Mouse (Mus musculus): ENCODE data around the gene Zfp119b. TPM values are rescaled to one million over a fixed set of nuclear protein-coding genes. Genes with fewer than 3 reads are reported as not detected.
"Not testable (repeated sequence)": the region's sequence is repeated elsewhere in the genome, so short reads cannot be mapped to it uniquely, and the experiment has no call there.

Gene Zfp119b
- polyA plus RNA-seq, 1 experiment from 2014 or later: 2.5 TPM

DNA sequence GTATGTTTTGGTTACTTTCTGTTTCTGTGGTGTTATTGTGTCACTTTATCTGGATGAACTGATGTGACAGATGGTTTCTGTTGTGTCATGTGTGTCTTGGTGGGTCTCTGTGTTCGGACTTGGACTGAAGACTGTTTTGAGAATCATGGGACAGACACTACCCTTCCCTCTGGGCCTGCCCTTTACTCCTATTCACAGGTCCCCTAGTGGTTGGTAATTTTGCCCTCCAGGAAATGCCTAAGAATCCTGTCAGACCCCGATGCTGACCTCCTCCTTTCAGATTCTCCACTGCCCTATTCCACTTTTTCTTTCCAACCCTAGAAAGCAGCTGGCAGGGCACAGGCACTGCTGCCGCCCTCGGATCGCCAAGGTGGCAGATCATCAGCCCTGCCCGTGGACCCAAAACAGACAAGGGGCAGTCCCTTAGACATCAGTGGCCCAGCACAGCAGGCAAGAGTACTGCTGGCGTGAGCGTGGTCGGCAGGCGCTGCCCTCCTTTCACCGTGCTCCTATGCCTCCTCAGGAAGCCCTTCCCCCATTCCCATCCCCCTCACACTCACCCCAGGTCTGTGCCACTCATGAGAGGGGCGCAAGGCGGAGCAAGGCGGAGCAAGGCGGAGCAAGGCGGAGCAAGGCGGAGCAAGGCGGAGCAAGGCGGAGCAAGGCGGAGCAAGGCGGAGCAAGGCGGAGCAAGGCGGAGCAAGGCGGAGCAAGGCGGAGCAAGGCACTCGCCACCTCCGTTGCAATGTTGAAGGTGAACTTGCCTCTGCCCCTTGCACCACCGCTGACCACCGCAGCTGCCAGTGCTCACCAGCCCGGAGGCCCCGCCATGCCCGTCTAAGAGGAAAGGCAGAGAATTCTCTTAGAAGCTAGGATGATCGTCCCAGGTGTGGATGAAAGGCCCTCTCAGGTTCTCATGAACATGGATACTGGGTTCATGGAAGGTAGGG is 17.5 kb downstream of the Zfp119b start:
- peak; percentile 81 for ATAC-seq (ENCODE audit: low read depth)
- 1% methylated on average over 33 of the region's 33 CpGs for WGBS (ENCODE audit: insufficient replicate concordance)
- H3K9ac ChIP-seq (ENCODE audit: low read depth, low read length): peak overlapping the region; percentile 66

DNA sequence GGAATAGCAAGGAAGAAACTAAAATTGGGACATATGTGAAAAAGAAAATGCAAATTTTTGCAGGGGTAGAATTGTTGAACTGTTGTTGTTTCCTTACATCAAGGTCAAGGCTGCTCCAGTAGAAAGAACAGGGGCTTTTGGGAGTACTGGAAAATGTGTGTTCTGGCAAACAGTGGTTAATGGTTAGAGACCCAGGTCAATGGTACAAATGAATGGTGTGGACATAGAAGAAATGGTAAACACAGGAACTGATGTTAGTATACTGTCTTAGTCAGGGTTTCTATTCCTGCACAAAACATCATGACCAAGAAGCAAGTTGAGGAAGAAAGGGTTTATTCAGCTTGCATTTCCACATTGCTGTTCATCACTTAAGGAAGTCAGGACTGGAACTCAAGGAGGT is 42.6 kb downstream of the Zfp119b start:
- no peaks in the 10 kb centered on the region; the same call in 1 of the 2 replicates for H3K4me1 ChIP-seq (ENCODE audit: control insufficient read depth, low read depth, low read length)
- ATAC-seq (ENCODE audit: low read depth): peak; percentile 80
- H3K36me3 ChIP-seq (ENCODE audit: control insufficient read depth, insufficient read depth): no peaks in the 10 kb centered on the region
- H3K4me2 ChIP-seq (ENCODE audit: low read depth, low read length): no peak overlapping the region
- no peak overlapping the region for H3K27ac ChIP-seq (ENCODE audit: low read length)
- no peak overlapping the region for H3K9ac ChIP-seq (ENCODE audit: low read depth, low read length)
- no peaks in the 10 kb centered on the region for H3K9me3 ChIP-seq (replicated peaks; ENCODE audit: control insufficient read depth, low read length)
- H3K27me3 ChIP-seq (ENCODE audit: control insufficient read depth, insufficient read depth, low read depth, low read length): no peaks in the 10 kb centered on the region
- H3K4me3 ChIP-seq (ENCODE audit: low read depth, low read length): no peak overlapping the region

More for the DNA sequence above, 17.5 kb downstream of the Zfp119b start:
- H3K27me3 ChIP-seq (ENCODE audit: control insufficient read depth, insufficient read depth, low read depth, low read length): no peaks in the 10 kb centered on the region
- peak overlapping the region; percentile 66 for H3K4me3 ChIP-seq (ENCODE audit: low read depth, low read length)
- peak overlapping the region; percentile 76 for H3K4me2 ChIP-seq (ENCODE audit: low read depth, low read length)
- peaks cover 3% of the 10 kb centered on the region for H3K9me3 ChIP-seq (replicated peaks; ENCODE audit: control insufficient read depth, low read length)
- H3K4me1 ChIP-seq (ENCODE audit: control insufficient read depth, low read depth, low read length): peaks cover 8% of the 10 kb centered on the region
- no peaks in the 10 kb centered on the region; the same call in 1 of the 2 replicates for H3K36me3 ChIP-seq (ENCODE audit: control insufficient read depth, insufficient read depth)
- H3K27ac ChIP-seq (ENCODE audit: low read length): peak overlapping the region; percentile 80

DNA sequence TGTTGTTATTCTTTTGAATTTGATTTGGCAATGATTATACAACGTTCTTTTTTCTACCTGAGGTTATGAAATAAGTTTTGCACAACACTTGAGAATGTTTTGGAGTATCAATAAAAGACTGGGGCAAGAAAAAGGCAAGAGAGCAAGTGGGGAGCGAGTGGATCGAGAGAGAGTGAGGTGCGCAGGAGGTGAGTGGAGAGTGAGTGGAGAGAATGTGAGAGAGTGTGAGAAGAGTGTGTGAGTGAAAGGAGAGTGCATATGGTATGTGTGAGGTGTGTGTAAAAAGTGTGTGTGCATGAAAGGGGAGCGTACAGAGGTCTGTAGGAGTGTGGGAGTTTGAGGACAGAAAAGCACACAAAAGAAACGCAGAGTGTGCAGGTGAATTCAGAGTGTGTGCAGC is 45.2 kb downstream of the Zfp119b start:
- no peak for ATAC-seq (ENCODE audit: low read depth)
- no peak overlapping the region for H3K9ac ChIP-seq (ENCODE audit: low read depth, low read length)
- WGBS (ENCODE audit: insufficient replicate concordance): 56% methylated on average over 6 of the region's 6 CpGs
- H3K4me2 ChIP-seq (ENCODE audit: low read depth, low read length): no peak overlapping the region
- H3K36me3 ChIP-seq (ENCODE audit: control insufficient read depth, insufficient read depth): no peaks in the 10 kb centered on the region
- no peaks in the 10 kb centered on the region; the same call in 1 of the 2 replicates for H3K4me1 ChIP-seq (ENCODE audit: control insufficient read depth, low read depth, low read length)
- peak overlapping the region; percentile 48; the same call in 1 of the 2 replicates for H3K27ac ChIP-seq (ENCODE audit: low read length)
- H3K4me3 ChIP-seq (ENCODE audit: low read depth, low read length): no peak overlapping the region
- no peaks in the 10 kb centered on the region for H3K27me3 ChIP-seq (ENCODE audit: control insufficient read depth, insufficient read depth, low read depth, low read length)
- peaks cover 2% of the 10 kb centered on the region; the same call in 1 of the 2 replicates for H3K9me3 ChIP-seq (replicated peaks; ENCODE audit: control insufficient read depth, low read length)

DNA sequence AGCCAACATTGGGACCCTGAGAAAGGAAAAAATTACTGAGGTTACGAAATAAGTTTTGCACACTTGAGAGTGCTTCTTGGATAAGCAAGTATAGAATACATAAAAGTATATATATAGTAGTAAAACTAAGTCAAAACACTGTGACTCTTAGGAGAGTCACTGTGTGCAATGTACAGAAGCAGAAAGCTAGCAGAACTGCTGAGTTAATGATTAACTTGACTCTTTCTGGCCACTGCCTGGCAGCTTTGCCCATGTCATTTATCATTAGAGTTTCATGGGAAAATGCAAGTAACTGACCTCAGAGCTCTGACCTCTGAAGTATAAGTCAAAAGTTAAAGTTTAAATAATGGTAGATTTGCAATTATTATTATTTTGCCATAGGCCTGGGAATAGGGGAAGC is 45.6 kb downstream of the Zfp119b start:
- no peak overlapping the region for H3K27ac ChIP-seq (ENCODE audit: low read length)
- no peak overlapping the region for H3K4me3 ChIP-seq (ENCODE audit: low read depth, low read length)
- no peaks in the 10 kb centered on the region; the same call in 1 of the 2 replicates for H3K4me1 ChIP-seq (ENCODE audit: control insufficient read depth, low read depth, low read length)
- no peak overlapping the region for H3K4me2 ChIP-seq (ENCODE audit: low read depth, low read length)
- no peak overlapping the region for H3K9ac ChIP-seq (ENCODE audit: low read depth, low read length)
- ATAC-seq (ENCODE audit: low read depth): peak; percentile 47; the same call in 1 of the 2 replicates
- no peaks in the 10 kb centered on the region for H3K27me3 ChIP-seq (ENCODE audit: control insufficient read depth, insufficient read depth, low read depth, low read length)
- no peaks in the 10 kb centered on the region for H3K36me3 ChIP-seq (ENCODE audit: control insufficient read depth, insufficient read depth)
- 45% methylated on average over 1 of the region's 1 CpGs for WGBS (ENCODE audit: insufficient replicate concordance)
- peaks cover 2% of the 10 kb centered on the region; the same call in 1 of the 2 replicates for H3K9me3 ChIP-seq (replicated peaks; ENCODE audit: control insufficient read depth, low read length)

DNA sequence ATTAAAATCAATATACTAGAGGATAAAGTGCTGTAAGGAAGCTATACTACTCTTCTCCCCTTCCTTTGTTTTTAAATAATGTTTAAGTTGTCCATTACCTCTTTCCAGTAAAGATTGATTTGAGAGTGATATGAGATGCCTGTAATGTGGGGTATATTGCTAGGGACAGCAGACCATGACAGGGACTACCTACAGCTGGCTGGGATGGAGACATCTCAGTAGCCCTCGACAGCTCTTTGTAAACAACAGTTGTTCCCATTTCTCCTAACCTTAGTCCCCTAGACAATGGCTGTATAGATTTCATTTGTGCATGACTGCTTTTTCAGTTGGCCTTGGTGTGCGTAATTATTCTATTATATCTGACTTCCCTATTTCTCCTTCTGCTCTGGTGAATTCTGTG is 46.2 kb downstream of the Zfp119b start:
- no peaks in the 10 kb centered on the region for H3K27me3 ChIP-seq (ENCODE audit: control insufficient read depth, insufficient read depth, low read depth, low read length)
- H3K4me1 ChIP-seq (ENCODE audit: control insufficient read depth, low read depth, low read length): no peaks in the 10 kb centered on the region; the same call in 1 of the 2 replicates
- no peak for ATAC-seq (ENCODE audit: low read depth)
- H3K27ac ChIP-seq (ENCODE audit: low read length): peak overlapping the region; percentile 27; the same call in 1 of the 2 replicates
- no peak overlapping the region for H3K9ac ChIP-seq (ENCODE audit: low read depth, low read length)
- no peak overlapping the region for H3K4me3 ChIP-seq (ENCODE audit: low read depth, low read length)
- WGBS (ENCODE audit: insufficient replicate concordance): 37% methylated on average over 2 of the region's 2 CpGs
- H3K9me3 ChIP-seq (replicated peaks; ENCODE audit: control insufficient read depth, low read length): peaks cover 2% of the 10 kb centered on the region; the same call in 1 of the 2 replicates
- H3K36me3 ChIP-seq (ENCODE audit: control insufficient read depth, insufficient read depth): peaks cover 5% of the 10 kb centered on the region
- no peak overlapping the region for H3K4me2 ChIP-seq (ENCODE audit: low read depth, low read length)

DNA sequence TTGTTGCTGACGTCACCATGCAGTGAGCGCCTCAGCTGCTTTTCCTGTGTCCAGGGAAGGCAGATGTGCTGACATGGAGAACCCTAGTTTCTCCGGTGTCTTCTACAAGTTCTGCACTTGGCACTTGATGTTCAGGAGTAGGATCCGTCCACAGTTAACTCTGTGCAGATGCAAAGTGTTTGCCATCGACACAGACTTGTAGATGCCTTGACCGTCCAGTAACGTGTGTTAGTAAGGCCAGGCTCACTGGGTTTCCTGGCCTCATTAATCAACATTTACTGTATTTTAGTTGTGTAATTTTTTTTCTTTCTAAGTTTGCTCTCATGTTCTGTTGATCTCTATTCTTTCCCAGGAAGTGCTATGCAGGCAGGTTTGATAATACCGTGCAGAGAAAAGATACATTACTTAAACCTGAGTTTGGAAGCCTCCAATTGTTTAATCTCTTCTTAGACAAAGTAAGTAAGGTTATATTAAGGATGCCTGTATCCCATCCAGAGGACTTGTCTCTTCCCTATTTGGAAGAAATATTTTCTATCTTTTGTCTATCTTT is 56.8 kb downstream of the Zfp119b start:
- WGBS (ENCODE audit: insufficient replicate concordance): 6% methylated on average over 6 of the region's 8 CpGs
- not testable (repeated sequence) for ATAC-seq (ENCODE audit: low read depth); H3K36me3 ChIP-seq (ENCODE audit: control insufficient read depth, insufficient read depth); H3K4me1 ChIP-seq (ENCODE audit: control insufficient read depth, low read depth, low read length); H3K9me3 ChIP-seq (replicated peaks; ENCODE audit: control insufficient read depth, low read length); H3K27me3 ChIP-seq (ENCODE audit: control insufficient read depth, insufficient read depth, low read depth, low read length)
- Histone ChIP-seq H3K27ac (ENCODE audit: low read length) (peak overlapping the region; percentile 75; the same call in 1 of the 2 replicates), H3K4me3 (ENCODE audit: low read depth, low read length) (peak overlapping the region; percentile 66), H3K4me2 (ENCODE audit: low read depth, low read length) (peak overlapping the region; percentile 65), H3K9ac (ENCODE audit: low read depth, low read length) (peak overlapping the region; percentile 47)

Other genes with a start within 250 kb of the Zfp119b start
- 3.8 and 4.2 TPM in 2 replicates for gene Pot1b, start 236.9 kb downstream of the Zfp119b start, polyA plus RNA-seq (2015; fragmentation: Nextera tagmentation; extraction: Ambion mirVana)
- 2.2 and 2.6 TPM in 2 replicates for gene Adgre4, start 199.5 kb downstream of the Zfp119b start, polyA plus RNA-seq (2015; fragmentation: Nextera tagmentation; extraction: Ambion mirVana)
- gene Zfp119a, start 70.6 kb downstream of the Zfp119b start, polyA plus RNA-seq (2015; fragmentation: Nextera tagmentation; extraction: Ambion mirVana): 2.8 and 2.9 TPM in 2 replicates
- gene Zfp959, start 57.4 kb downstream of the Zfp119b start, polyA plus RNA-seq (2015; fragmentation: Nextera tagmentation; extraction: Ambion mirVana): 6.1 and 7.2 TPM in 2 replicates
- 7.6 and 9.8 TPM in 2 replicates for gene Ebi3, start 3.1 kb upstream of the Zfp119b start, polyA plus RNA-seq (2015; fragmentation: Nextera tagmentation; extraction: Ambion mirVana)
- 7.2 and 7.5 TPM in 2 replicates for gene Yju2, start 9.6 kb upstream of the Zfp119b start, polyA plus RNA-seq (2015; fragmentation: Nextera tagmentation; extraction: Ambion mirVana)
- gene Shd, start 21.0 kb upstream of the Zfp119b start, polyA plus RNA-seq (2015; fragmentation: Nextera tagmentation; extraction: Ambion mirVana): 0.09 and 0.18 TPM in 2 replicates
- gene Fsd1, start 37.0 kb upstream of the Zfp119b start, polyA plus RNA-seq (2015; fragmentation: Nextera tagmentation; extraction: Ambion mirVana): 0.22 and 0.26 TPM in 2 replicates
- 3.5 and 4.5 TPM in 2 replicates for gene Stap2, start 56.1 kb upstream of the Zfp119b start, polyA plus RNA-seq (2015; fragmentation: Nextera tagmentation; extraction: Ambion mirVana)
- 14.9 and 16.2 TPM in 2 replicates for gene Mpnd, start 56.2 kb upstream of the Zfp119b start, polyA plus RNA-seq (2015; fragmentation: Nextera tagmentation; extraction: Ambion mirVana)
- 44.9 and 46.0 TPM in 2 replicates for gene Sh3gl1, start 87.1 kb upstream of the Zfp119b start, polyA plus RNA-seq (2015; fragmentation: Nextera tagmentation; extraction: Ambion mirVana)
- gene Chaf1a, start 90.9 kb upstream of the Zfp119b start, polyA plus RNA-seq (2015; fragmentation: Nextera tagmentation; extraction: Ambion mirVana): 14.5 TPM in 2 replicates
- gene Ubxn6, start 125.5 kb upstream of the Zfp119b start, polyA plus RNA-seq (2015; fragmentation: Nextera tagmentation; extraction: Ambion mirVana): 14.1 and 15.3 TPM in 2 replicates
- gene Hdgfl2, start 130.1 kb upstream of the Zfp119b start, polyA plus RNA-seq (2015; fragmentation: Nextera tagmentation; extraction: Ambion mirVana): 36.1 and 37.2 TPM in 2 replicates
- gene Plin4, start 160.3 kb upstream of the Zfp119b start, polyA plus RNA-seq (2015; fragmentation: Nextera tagmentation; extraction: Ambion mirVana): 0.05 and 0.13 TPM in 2 replicates
- gene Plin5, start 168.1 kb upstream of the Zfp119b start, polyA plus RNA-seq (2015; fragmentation: Nextera tagmentation; extraction: Ambion mirVana): 5.2 and 9.7 TPM in 2 replicates
- 4.3 and 6.2 TPM in 2 replicates for gene Lrg1, start 172.5 kb upstream of the Zfp119b start, polyA plus RNA-seq (2015; fragmentation: Nextera tagmentation; extraction: Ambion mirVana)
- 0.81 and 1.3 TPM in 2 replicates for gene Sema6b, start 190.8 kb upstream of the Zfp119b start, polyA plus RNA-seq (2015; fragmentation: Nextera tagmentation; extraction: Ambion mirVana)
- 3.4 and 4.1 TPM in 2 replicates for gene Tnfaip8l1, start 213.0 kb upstream of the Zfp119b start, polyA plus RNA-seq (2015; fragmentation: Nextera tagmentation; extraction: Ambion mirVana)
- 56.2 and 56.4 TPM in 2 replicates for gene Mydgf, start 234.4 kb upstream of the Zfp119b start, polyA plus RNA-seq (2015; fragmentation: Nextera tagmentation; extraction: Ambion mirVana)

Data from liver, embryonic 16.5 days (tissue).